Mouse (Mus musculus) liver, embryonic 11.5 days (tissue): ENCODE data around the gene Upk3bl. TPM values are rescaled to one million over a fixed set of nuclear protein-coding genes. Genes with fewer than 3 reads are reported as not detected.
"Not testable (repeated sequence)": the region's sequence is repeated elsewhere in the genome, so short reads cannot be mapped to it uniquely, and the experiment has no call there.

Source experiments
- ATAC-seq: fragments of 200-750 bp; cut with Nextera tagmentation; replicated peaks from 2 replicates; pipeline ENCODE4 v1.8.0; 2017; ENCODE audit warnings: moderate number of reproducible peaks, mild to moderate bottlenecking, moderate TSS enrichment, moderate library complexity; ENCODE audit not compliant: low FRiP score
- DNase-seq: peaks from one replicate; pipeline ENCODE4 v3.0.0-alpha.2; 2017; ENCODE audit warnings: low spot score
- H3K27ac ChIP-seq: fragments of 300-500 bp; sonication (generic); 2 replicates; pipeline ENCODE4 v1.5.1; 2014; ENCODE audit warnings: mild to moderate bottlenecking, low read depth, low read length, control low read depth
- H3K27me3 ChIP-seq: fragments of 300-500 bp; sonication (generic); replicated peaks from 2 replicates; pipeline ENCODE4 v1.6.1; 2014; ENCODE audit warnings: low read length, mixed read lengths; ENCODE audit not compliant: control insufficient read depth, insufficient read depth
- H3K36me3 ChIP-seq: fragments of 300-500 bp; sonication (generic); 2 replicates; pipeline ENCODE4 v1.6.1; 2014; ENCODE audit warnings: mild to moderate bottlenecking, low read length, moderate library complexity, mixed read lengths; ENCODE audit not compliant: control insufficient read depth, insufficient read depth
- H3K4me1 ChIP-seq: fragments of 300-500 bp; sonication (generic); replicated peaks from 2 replicates; pipeline ENCODE4 v1.6.1; 2014; ENCODE audit warnings: low read length, mixed read lengths; ENCODE audit not compliant: control insufficient read depth, insufficient read depth
- H3K4me2 ChIP-seq: fragments of 300-500 bp; sonication (generic); 2 replicates; pipeline ENCODE4 v1.6.1; 2014; ENCODE audit warnings: mild to moderate bottlenecking, control low read depth, moderate library complexity
- H3K4me3 ChIP-seq: fragments of 300-500 bp; sonication (generic); 2 replicates; pipeline ENCODE4 v1.5.1; 2014; ENCODE audit warnings: low read depth, low read length, control low read depth
- H3K9ac ChIP-seq: fragments of 300-500 bp; sonication (generic); 2 replicates; pipeline ENCODE4 v1.6.1; 2014; ENCODE audit warnings: low read depth, low read length, control low read depth
- H3K9me3 ChIP-seq: fragments of 300-500 bp; sonication (generic); 2 replicates; pipeline ENCODE4 v1.6.1; 2016; ENCODE audit warnings: low read length, inconsistent platforms, mixed read lengths; ENCODE audit not compliant: control insufficient read depth
- WGBS: fragments of 180-500 bp; shearing (Covaris S2); extraction: QIAGEN DNeasy Blood & Tissue Kit; methylation state at CpG from one replicate; pipeline ENCODE4 v1.1.7; 2014; 5-methylcytosine and 5-hydroxymethylcytosine counted together
- polyA plus RNA-seq: library from polyadenylated mRNA; unstranded; fragments of >200 nt; fragmentation: Nextera tagmentation; extraction: Ambion mirVana; gene quantifications from 2 replicates; pipeline ENCODE4 v1.2.1, GENCODE M21; 2014

Gene Upk3bl
- polyA plus RNA-seq, 1 experiment from 2014 or later, result 0.97 TPM

DNA sequence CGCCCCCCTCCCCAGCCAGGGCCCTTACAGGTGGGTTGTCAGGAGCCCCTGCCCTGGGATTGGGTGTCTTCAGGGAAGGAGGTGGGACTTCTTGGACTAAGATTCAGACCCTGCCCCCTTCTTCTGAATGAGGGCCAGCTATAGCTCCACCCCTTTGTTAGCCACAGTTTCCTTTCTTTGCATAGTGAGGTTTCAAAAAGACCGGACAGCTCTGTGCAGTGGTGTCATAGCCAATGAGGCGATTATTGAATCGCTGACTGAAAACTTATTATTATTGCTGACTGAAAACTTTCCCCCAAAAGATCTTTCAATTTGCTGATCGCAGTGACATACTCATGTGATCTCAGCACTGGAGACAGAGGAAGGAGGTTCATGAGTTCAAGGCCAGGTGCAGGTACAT is 14.1 kb upstream of the Upk3bl start:
- 28% methylated on average over 5 of the region's 5 CpGs for WGBS
- no peak overlapping the region for H3K4me3 ChIP-seq

GRCm38 (mm10) chr5:136041260-136041659 is 13.0 kb upstream of the Upk3bl start:
- 31% methylated on average over 2 of the region's 2 CpGs for WGBS
- Histone ChIP-seq H3K9me3 (no peaks in the 10 kb centered on the region), H3K36me3 (no peaks in the 10 kb centered on the region), H3K27me3 (no peaks in the 10 kb centered on the region), H3K4me2 (no peak overlapping the region), H3K9ac (no peak overlapping the region), H3K4me3 (no peak overlapping the region), H3K27ac (no peak overlapping the region), H3K4me1 (peaks cover 8% of the 10 kb centered on the region; the same call in 1 of the 2 replicates)
- DNase-seq (no peak), ATAC-seq (no peak)

More for the DNA sequence above, 14.1 kb upstream of the Upk3bl start:
- ATAC-seq (0 out of 2 replicates have a peak, but pooled peaks have one; percentile 24), DNase-seq (no peak)
- H3K27ac ChIP-seq, result no peak overlapping the region
- H3K36me3 ChIP-seq, result no peaks in the 10 kb centered on the region
- peak overlapping the region; percentile 38 for H3K4me2 ChIP-seq
- H3K9me3 ChIP-seq, result no peaks in the 10 kb centered on the region
- H3K27me3 ChIP-seq, result no peaks in the 10 kb centered on the region
- H3K4me1 ChIP-seq, result peaks cover 8% of the 10 kb centered on the region; the same call in 1 of the 2 replicates
- no peak overlapping the region for H3K9ac ChIP-seq

DNA sequence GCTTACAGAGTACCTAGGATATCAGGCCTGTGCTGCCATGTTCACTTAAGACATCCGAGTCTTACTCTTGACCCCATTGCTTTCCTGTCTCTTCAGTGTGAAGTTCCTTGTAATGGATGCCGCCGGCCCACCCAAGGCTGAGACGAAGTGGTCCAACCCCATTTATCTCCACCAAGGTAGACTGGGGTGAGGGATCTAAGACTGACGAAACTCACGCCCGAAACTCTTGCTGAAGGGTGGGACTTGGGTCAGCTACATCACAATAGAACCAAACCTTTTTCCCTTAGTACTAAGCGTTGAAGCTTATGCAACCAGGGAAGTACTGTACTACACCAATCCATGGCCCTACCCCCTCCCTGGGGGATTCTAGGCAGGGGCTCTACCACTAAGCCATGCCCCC is 12.6 kb upstream of the Upk3bl start:
- no peaks in the 10 kb centered on the region for H3K27me3 ChIP-seq
- no peak for ATAC-seq
- no peak overlapping the region for H3K4me3 ChIP-seq
- H3K9me3 ChIP-seq, result no peaks in the 10 kb centered on the region
- no peak overlapping the region for H3K4me2 ChIP-seq
- no peak overlapping the region for H3K9ac ChIP-seq
- no peak for DNase-seq
- no peaks in the 10 kb centered on the region for H3K36me3 ChIP-seq
- WGBS, result 87% methylated on average over 8 of the region's 8 CpGs
- no peak overlapping the region for H3K27ac ChIP-seq
- H3K4me1 ChIP-seq, result peaks cover 8% of the 10 kb centered on the region; the same call in 1 of the 2 replicates

GRCm38 (mm10) chr5:136044865-136045264 is 9.4 kb upstream of the Upk3bl start:
- Histone ChIP-seq H3K9me3 (no peaks in the 10 kb centered on the region), H3K4me2 (no peak overlapping the region), H3K36me3 (no peaks in the 10 kb centered on the region), H3K27me3 (no peaks in the 10 kb centered on the region), H3K9ac (no peak overlapping the region), H3K4me1 (peaks cover 2% of the 10 kb centered on the region; the same call in 1 of the 2 replicates), H3K27ac (no peak overlapping the region), H3K4me3 (no peak overlapping the region)
- ATAC-seq, result no peak
- DNase-seq, result no peak
- 61% methylated on average over 13 of the region's 13 CpGs for WGBS

DNA sequence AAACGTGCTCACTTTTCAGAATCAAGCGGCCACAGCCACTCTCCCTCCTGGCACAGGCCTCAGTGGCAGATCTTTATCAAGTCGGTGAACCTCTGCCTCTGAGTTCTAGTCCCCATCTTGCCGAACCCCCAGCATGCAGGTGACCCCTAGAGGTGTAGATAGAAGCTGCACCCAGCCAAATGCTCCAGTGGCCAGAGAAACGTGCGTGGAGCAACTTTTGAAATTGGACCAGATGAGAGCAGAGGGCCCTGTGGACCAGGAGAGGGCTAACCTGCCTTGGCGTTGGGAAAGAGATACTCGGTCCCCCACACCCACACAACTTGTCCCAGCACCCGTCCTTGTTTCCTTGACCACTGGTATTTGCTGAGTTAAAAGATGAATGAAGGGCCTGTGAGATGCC is 8.9 kb upstream of the Upk3bl start:
- Histone ChIP-seq H3K9me3 (no peaks in the 10 kb centered on the region), H3K4me1 (no peaks in the 10 kb centered on the region; the same call in 1 of the 2 replicates), H3K27me3 (no peaks in the 10 kb centered on the region), H3K9ac (no peak overlapping the region), H3K4me2 (no peak overlapping the region), H3K27ac (no peak overlapping the region), H3K4me3 (no peak overlapping the region), H3K36me3 (no peaks in the 10 kb centered on the region)
- no peak for ATAC-seq
- 42% methylated on average over 9 of the region's 9 CpGs for WGBS
- no peak for DNase-seq

DNA sequence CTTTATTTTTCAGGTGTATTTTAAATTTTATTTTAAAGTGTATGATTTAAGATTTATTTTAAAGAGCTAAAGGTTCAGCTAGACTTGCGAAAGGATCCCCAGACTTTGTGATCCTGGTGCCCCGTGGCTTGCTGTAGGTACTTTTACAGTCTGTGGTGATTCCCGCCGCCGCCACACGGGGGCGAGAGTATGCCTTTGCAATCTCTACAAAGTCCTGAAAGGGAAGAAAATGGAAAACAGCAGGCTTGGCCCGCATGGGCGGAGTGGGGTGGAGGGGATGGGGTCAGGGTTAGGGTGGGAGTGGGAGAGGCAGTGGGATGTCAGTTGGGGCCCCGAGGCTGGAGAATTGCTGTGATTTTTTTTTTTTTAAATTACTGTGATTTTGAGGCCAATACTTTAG is 8.3 kb upstream of the Upk3bl start:
- Histone ChIP-seq H3K4me3 (no peak overlapping the region), H3K36me3 (no peaks in the 10 kb centered on the region), H3K9ac (no peak overlapping the region), H3K27ac (no peak overlapping the region), H3K4me2 (no peak overlapping the region), H3K9me3 (no peaks in the 10 kb centered on the region), H3K4me1 (no peaks in the 10 kb centered on the region; the same call in 1 of the 2 replicates), H3K27me3 (no peaks in the 10 kb centered on the region)
- ATAC-seq, result no peak
- 5% methylated on average over 10 of the region's 10 CpGs for WGBS
- DNase-seq, result peak; percentile 84

DNA sequence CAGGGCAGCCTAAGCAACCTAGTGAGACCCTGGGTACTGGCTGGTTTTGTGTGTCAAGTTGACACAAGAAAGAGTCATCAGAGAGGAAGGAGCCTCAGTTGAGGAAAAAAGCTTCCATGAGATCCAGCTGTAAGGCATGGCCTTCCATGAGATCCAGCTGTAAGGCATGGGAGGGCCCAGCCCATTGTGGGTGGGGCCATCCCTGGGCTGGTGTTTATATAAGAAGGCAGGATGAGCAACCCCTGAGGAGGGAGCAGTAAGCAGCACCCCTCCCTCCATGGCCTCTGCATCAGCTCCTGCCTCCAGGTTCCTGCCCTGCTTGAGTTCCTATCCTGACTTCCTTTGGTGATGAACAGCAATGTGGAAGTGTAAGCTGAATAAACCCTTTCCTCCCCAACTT is 5.8 kb upstream of the Upk3bl start:
- not testable (repeated sequence) for H3K4me1 ChIP-seq, H3K9ac ChIP-seq, H3K27me3 ChIP-seq, ATAC-seq, H3K9me3 ChIP-seq, H3K27ac ChIP-seq, H3K4me2 ChIP-seq, H3K4me3 ChIP-seq, H3K36me3 ChIP-seq, DNase-seq

GRCm38 (mm10) chr5:136049926-136050325 is 4.4 kb upstream of the Upk3bl start:
- 62% methylated on average over 6 of the region's 6 CpGs for WGBS

GRCm38 (mm10) chr5:136051231-136052085 is 2.8 kb upstream of the Upk3bl start:
- no peaks in the 10 kb centered on the region for H3K27me3 ChIP-seq
- H3K4me2 ChIP-seq, result no peak overlapping the region
- peak overlapping the region; percentile 35; the same call in 1 of the 2 replicates for H3K27ac ChIP-seq
- no peak overlapping the region for H3K4me3 ChIP-seq
- no peak overlapping the region for H3K9ac ChIP-seq
- ATAC-seq (no peak; the same call in 1 of the 2 replicates), DNase-seq (no peak)
- H3K9me3 ChIP-seq, result no peaks in the 10 kb centered on the region
- H3K4me1 ChIP-seq, result no peaks in the 10 kb centered on the region
- no peaks in the 10 kb centered on the region for H3K36me3 ChIP-seq
- 29% methylated on average over 10 of the region's 10 CpGs for WGBS

More at GRCm38 (mm10) chr5:136049926-136050325, 4.4 kb upstream of the Upk3bl start:
- H3K36me3 ChIP-seq, result no peaks in the 10 kb centered on the region
- no peak overlapping the region for H3K4me2 ChIP-seq
- no peak for ATAC-seq
- no peaks in the 10 kb centered on the region for H3K4me1 ChIP-seq
- no peak overlapping the region for H3K27ac ChIP-seq
- H3K9me3 ChIP-seq, result no peaks in the 10 kb centered on the region
- H3K27me3 ChIP-seq, result no peaks in the 10 kb centered on the region
- no peak for DNase-seq
- H3K9ac ChIP-seq, result no peak overlapping the region
- H3K4me3 ChIP-seq, result no peak overlapping the region
